Mouse (Mus musculus) intestine, embryonic 14.5 days (tissue): ENCODE measurements at regions not wholly inside any gene's neighbourhood (a gene's known extent, or its start where the extent isn't known, plus 50 kb on each side); places are given as distances from the start of the nearest gene placed in this dataset.

Source experiments
- ATAC-seq: fragments of 200-750 bp; cut with Nextera tagmentation; replicated peaks from 2 replicates; pipeline ENCODE4 v1.8.0; 2017; ENCODE audit warnings: low read depth, moderate number of reproducible peaks, moderate TSS enrichment, moderate library complexity; ENCODE audit not compliant: low FRiP score, low TSS enrichment
- DNase-seq: peaks from one replicate; pipeline ENCODE4 v3.0.0-alpha.2; 2018; ENCODE audit warnings: low spot score
- H3K27ac ChIP-seq: fragments of 300-500 bp; sonication (generic); 2 replicates; pipeline ENCODE4 v1.5.1; 2014; ENCODE audit warnings: low read depth, mild to moderate bottlenecking, control low read depth
- H3K27me3 ChIP-seq: fragments of 300-500 bp; sonication (generic); replicated peaks from 2 replicates; pipeline ENCODE4 v1.6.1; 2014; ENCODE audit warnings: low read length, control low read depth; ENCODE audit not compliant: control insufficient read depth, insufficient read depth
- H3K36me3 ChIP-seq: fragments of 300-500 bp; sonication (generic); 2 replicates; pipeline ENCODE4 v1.6.1; 2014; ENCODE audit warnings: low read length, control low read depth; ENCODE audit not compliant: control insufficient read depth, insufficient read depth
- H3K4me1 ChIP-seq: fragments of 300-500 bp; sonication (generic); replicated peaks from 2 replicates; pipeline ENCODE4 v1.6.1; 2014; ENCODE audit warnings: low read length, control low read depth, mixed read lengths; ENCODE audit not compliant: control insufficient read depth, insufficient read depth
- H3K4me2 ChIP-seq: fragments of 300-500 bp; sonication (generic); 2 replicates; pipeline ENCODE4 v1.6.1; 2014; ENCODE audit warnings: low read length
- H3K4me3 ChIP-seq: fragments of 300-500 bp; sonication (generic); 2 replicates; pipeline ENCODE4 v1.5.1; 2014; ENCODE audit warnings: low read depth, low read length, control low read depth, mixed read lengths
- H3K9ac ChIP-seq: fragments of 300-500 bp; sonication (generic); 2 replicates; pipeline ENCODE4 v1.6.1; 2014; ENCODE audit warnings: mild to moderate bottlenecking, low read length
- H3K9me3 ChIP-seq: fragments of 300-500 bp; sonication (generic); 2 replicates; pipeline ENCODE4 v1.6.1; 2016; ENCODE audit warnings: low read length, control low read depth; ENCODE audit not compliant: control insufficient read depth
- WGBS: fragments of 180-500 bp; shearing (Covaris S2); extraction: QIAGEN DNeasy Blood & Tissue Kit; methylation state at CpG from one replicate; pipeline ENCODE4 v1.1.7; 2014; 5-methylcytosine and 5-hydroxymethylcytosine counted together

DNA sequence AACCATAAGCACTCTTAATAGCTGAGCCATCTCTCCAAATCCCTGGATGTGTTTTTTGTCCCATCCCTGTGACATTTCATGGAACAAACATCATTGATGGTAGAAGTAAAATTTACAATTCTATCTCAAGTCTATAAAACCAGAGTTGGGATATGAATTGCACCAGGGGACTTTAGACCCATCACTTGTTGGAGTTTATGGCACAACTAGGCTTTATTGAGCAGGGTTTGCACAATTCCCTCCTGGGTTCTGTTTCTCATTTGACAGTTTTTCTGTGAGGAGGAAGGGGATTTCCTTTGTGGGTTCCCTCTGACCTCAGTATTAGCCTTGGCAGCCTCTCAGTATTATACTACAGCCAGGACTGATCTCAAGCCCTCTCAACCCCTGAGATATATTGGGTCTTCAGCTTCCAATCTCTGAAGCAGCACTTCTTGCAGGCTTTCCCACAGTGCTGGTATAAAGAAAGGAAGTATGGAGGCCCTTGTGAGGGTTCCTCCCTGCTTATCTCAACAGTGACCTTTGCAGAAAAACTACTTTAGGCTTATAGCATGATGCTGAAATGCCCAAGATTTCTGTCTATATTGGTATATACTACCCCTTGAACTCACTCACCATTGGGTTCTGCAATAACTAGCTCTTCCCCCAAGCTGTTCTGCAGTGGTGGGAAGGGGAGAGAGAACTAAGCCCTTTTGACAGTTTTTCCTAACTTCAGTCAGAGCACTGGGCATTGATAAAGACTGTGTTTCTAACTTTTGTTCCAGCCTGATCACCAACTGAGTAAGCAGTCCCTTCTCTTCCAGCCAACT is 582.4 kb downstream of the 1190002N15Rik start:
- ATAC-seq (no peak), DNase-seq (no peak)
- Histone ChIP-seq H3K4me1 (no peaks in the 10 kb centered on the region), H3K4me2 (no peak overlapping the region), H3K27me3 (no peaks in the 10 kb centered on the region), H3K9ac (no peak overlapping the region), H3K4me3 (no peak overlapping the region), H3K9me3 (no peaks in the 10 kb centered on the region), H3K27ac (no peak overlapping the region), H3K36me3 (no peaks in the 10 kb centered on the region)

DNA sequence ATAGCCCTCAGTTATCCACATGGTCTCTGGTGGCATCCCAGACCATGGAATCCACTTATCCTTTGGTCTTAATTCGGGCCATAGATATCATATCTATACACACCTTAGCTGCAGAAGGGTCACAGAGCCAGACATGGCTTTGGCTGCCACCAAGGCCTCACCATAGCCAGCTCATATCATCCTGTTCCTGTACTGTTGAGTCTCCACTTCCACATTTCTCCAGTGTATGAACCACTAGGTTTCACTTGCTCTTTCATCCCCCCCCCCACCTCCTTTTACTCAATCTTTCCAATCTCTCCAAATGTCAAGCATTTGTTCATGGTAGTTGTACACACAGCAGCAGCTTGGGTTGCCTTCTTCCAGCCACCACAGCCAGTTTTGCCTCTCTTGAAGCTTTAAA is 589.2 kb downstream of the 1190002N15Rik start:
- Histone ChIP-seq H3K27ac (no peak overlapping the region), H3K36me3 (no peaks in the 10 kb centered on the region), H3K9me3 (no peaks in the 10 kb centered on the region), H3K9ac (no peak overlapping the region), H3K27me3 (no peaks in the 10 kb centered on the region), H3K4me2 (no peak overlapping the region), H3K4me1 (no peaks in the 10 kb centered on the region), H3K4me3 (no peak overlapping the region)
- DNase-seq (no peak), ATAC-seq (no peak)
- 52% methylated on average over 1 of the region's 1 CpGs for WGBS

DNA sequence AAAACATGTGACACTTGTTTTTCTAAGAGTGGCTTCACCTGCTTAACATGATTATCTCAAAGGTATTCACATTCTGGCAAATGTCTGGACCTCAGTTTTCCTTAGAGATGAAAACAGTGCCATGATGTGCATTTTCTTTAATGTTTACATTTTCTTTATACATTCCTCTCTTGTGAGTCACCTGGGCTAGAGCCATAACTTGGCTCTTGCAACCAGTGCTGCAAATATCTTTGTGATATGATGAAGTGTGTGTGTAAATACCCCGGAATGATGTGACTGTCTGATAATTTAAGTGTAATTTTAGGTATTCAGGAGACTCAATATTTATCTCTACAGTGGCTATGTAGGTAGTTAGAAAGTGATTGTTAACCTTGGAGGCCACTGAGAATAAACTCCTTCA is 590.8 kb downstream of the 1190002N15Rik start:
- WGBS, result 81% methylated on average over 1 of the region's 1 CpGs
- H3K4me1 ChIP-seq, result no peaks in the 10 kb centered on the region
- no peak for DNase-seq
- no peak overlapping the region for H3K27ac ChIP-seq
- ATAC-seq, result no peak
- H3K4me2 ChIP-seq, result no peak overlapping the region
- H3K9me3 ChIP-seq, result no peaks in the 10 kb centered on the region
- no peak overlapping the region for H3K9ac ChIP-seq
- H3K27me3 ChIP-seq, result no peaks in the 10 kb centered on the region
- no peak overlapping the region for H3K4me3 ChIP-seq
- H3K36me3 ChIP-seq, result no peaks in the 10 kb centered on the region

DNA sequence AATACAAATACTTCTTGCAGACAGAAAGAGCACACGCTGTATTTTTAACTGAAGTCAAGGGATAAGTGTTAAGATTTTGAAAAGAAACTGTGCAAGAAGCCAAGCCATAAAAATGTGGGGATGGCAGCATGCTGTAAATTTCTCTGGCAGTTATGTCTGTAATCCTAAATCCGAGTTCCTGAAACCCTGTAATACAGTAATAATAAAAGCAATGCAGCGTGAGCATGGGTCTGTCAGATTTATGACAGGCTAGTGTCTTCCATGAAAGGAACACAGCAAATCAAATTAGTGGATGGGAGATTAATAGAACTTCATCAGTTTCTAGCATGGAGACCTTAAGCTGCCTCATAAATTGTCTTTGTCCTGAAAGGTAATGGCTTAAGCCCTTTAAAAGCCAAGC is 597.7 kb downstream of the 1190002N15Rik start:
- Histone ChIP-seq H3K27ac (no peak overlapping the region), H3K9ac (no peak overlapping the region), H3K36me3 (no peaks in the 10 kb centered on the region), H3K4me1 (no peaks in the 10 kb centered on the region), H3K4me3 (no peak overlapping the region), H3K4me2 (no peak overlapping the region), H3K27me3 (no peaks in the 10 kb centered on the region), H3K9me3 (no peaks in the 10 kb centered on the region)
- ATAC-seq (no peak), DNase-seq (no peak)
- WGBS, result 54% methylated on average over 3 of the region's 3 CpGs

DNA sequence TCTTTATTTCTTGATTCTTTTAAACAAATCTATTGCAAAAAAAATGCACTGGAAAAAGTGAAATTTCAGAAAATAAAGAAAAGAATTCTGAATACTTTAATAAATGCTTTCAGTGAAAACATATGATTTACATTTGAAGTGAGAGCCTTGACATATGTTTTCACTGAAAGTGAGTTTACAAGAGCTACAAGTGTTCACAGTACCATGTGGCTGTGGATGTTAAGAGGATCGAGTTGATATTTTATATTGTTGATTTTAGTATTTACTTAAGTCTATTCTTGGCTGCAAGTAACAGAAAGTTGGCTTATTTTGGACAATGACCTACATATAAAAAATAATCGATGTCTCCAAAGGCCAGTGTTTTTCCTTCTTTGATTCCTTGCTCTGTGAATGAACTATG is 607.2 kb downstream of the 1190002N15Rik start:
- H3K27ac ChIP-seq, result no peak overlapping the region
- no peak overlapping the region for H3K4me2 ChIP-seq
- H3K4me1 ChIP-seq, result no peaks in the 10 kb centered on the region
- H3K9ac ChIP-seq, result no peak overlapping the region
- H3K36me3 ChIP-seq, result no peaks in the 10 kb centered on the region
- 68% methylated on average over 2 of the region's 2 CpGs for WGBS
- no peak for ATAC-seq
- H3K9me3 ChIP-seq, result no peaks in the 10 kb centered on the region
- DNase-seq, result no peak
- no peak overlapping the region for H3K4me3 ChIP-seq
- H3K27me3 ChIP-seq, result no peaks in the 10 kb centered on the region

DNA sequence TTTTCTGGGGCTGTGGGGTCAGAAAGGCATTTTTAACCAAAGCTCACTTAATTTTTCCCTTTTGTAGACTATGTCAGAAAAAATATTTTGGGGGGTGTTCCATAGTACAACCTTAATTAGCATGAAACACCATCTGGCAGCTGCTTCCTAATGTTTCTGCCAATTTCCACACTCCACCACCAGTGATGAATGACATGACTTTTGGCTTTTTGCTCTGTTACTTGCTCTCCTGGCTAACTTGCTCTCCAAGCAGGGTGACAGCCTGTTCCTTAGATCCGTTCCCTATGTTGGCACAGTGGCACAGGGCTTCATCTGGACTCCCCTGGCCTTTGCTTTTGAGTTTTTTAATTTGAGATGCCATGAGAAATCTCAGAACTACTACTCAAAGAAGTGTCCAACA is 648.6 kb downstream of the 1190002N15Rik start:
- H3K4me3 ChIP-seq, result no peak overlapping the region
- H3K4me1 ChIP-seq, result no peaks in the 10 kb centered on the region
- H3K4me2 ChIP-seq, result no peak overlapping the region
- no peaks in the 10 kb centered on the region for H3K36me3 ChIP-seq
- H3K27me3 ChIP-seq, result no peaks in the 10 kb centered on the region
- 73% methylated on average over 1 of the region's 1 CpGs for WGBS
- H3K9ac ChIP-seq, result no peak overlapping the region
- ATAC-seq, result no peak
- H3K9me3 ChIP-seq, result no peaks in the 10 kb centered on the region
- H3K27ac ChIP-seq, result no peak overlapping the region
- no peak for DNase-seq

DNA sequence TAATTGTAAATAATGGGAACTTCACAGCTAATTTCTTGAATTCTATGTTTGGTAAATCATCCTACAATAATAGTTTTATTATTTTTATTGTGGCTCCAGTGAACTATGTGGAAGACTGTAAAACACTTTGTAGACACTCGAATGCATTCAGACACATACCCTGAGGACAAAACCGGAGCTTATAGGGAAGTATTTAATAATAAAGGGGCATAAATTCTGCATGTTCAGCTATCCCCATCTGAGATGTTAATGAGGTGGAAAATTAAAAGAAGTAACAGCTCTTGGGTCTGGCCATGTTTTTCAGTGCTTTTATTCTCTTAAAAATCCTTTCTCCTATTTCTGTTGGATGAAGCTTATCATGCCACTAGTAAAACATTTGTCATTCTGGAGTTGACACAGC is 657.8 kb downstream of the 1190002N15Rik start:
- Histone ChIP-seq H3K27me3 (no peaks in the 10 kb centered on the region), H3K4me1 (no peaks in the 10 kb centered on the region), H3K27ac (no peak overlapping the region), H3K36me3 (no peaks in the 10 kb centered on the region), H3K4me3 (no peak overlapping the region), H3K9ac (no peak overlapping the region), H3K9me3 (no peaks in the 10 kb centered on the region), H3K4me2 (no peak overlapping the region)
- WGBS, result 77% methylated on average over 2 of the region's 2 CpGs
- DNase-seq, result no peak
- ATAC-seq, result no peak

DNA sequence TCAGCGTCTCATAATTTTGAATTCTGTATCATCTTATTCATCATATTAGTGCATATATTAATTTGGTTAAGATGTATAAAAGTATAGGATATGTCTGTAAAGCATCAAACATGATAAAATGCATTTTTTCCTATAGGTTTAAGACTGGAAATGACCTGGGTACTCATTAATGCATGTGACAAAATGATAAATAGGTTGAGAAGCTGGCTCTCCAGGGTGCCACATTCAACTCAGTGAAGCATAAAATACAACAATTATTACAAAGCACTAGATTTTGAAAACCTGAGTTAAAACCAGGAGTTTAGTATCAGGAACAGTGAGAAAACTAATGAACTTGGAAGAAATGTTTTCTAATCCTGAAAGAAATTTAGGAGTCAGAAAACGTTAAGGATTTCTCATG is 658.3 kb downstream of the 1190002N15Rik start:
- H3K4me1 ChIP-seq, result no peaks in the 10 kb centered on the region
- WGBS, result 82% methylated on average over 2 of the region's 2 CpGs
- DNase-seq, result no peak

DNA sequence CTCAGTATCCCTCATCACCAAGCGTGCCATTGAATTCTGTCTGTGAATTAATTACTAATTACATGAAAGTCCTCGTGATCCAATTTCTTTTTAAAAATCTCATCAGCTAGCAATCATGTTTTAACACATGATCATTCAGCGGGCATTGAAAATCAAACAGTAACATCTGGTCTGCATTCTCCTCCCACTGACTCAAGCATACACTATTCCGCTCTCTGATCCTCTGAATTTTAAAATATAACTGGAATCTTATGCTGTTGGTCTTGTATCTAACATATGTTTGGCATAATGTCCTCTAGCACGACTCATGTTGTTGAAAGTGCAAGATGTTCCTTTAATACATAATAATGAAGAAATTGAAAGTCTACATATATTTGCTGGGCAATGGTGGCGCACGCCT is 667.1 kb downstream of the 1190002N15Rik start:
- ATAC-seq (no peak), DNase-seq (no peak)
- H3K9me3 ChIP-seq, result no peaks in the 10 kb centered on the region
- H3K27ac ChIP-seq, result no peak overlapping the region
- 83% methylated on average over 7 of the region's 7 CpGs for WGBS
- H3K36me3 ChIP-seq, result no peaks in the 10 kb centered on the region
- no peaks in the 10 kb centered on the region for H3K27me3 ChIP-seq
- no peak overlapping the region for H3K9ac ChIP-seq
- H3K4me1 ChIP-seq, result no peaks in the 10 kb centered on the region
- no peak overlapping the region for H3K4me3 ChIP-seq
- H3K4me2 ChIP-seq, result no peak overlapping the region

More for the DNA sequence above, 658.3 kb downstream of the 1190002N15Rik start:
- Histone ChIP-seq H3K36me3 (no peaks in the 10 kb centered on the region), H3K9me3 (no peaks in the 10 kb centered on the region), H3K27me3 (no peaks in the 10 kb centered on the region), H3K27ac (no peak overlapping the region), H3K9ac (no peak overlapping the region), H3K4me3 (no peak overlapping the region), H3K4me2 (no peak overlapping the region)
- ATAC-seq, result no peak
